Mouse (Mus musculus): Measurements from ENCODE around the gene Rbm7. TPM values are rescaled to one million over a fixed set of nuclear protein-coding genes. Genes with fewer than 3 reads are reported as not detected.
"Not testable (repeated sequence)": the region's sequence is repeated elsewhere in the genome, so short reads cannot be mapped to it uniquely, and the experiment has no call there.

Gene Rbm7
- total RNA-seq, 4 experiments from 2014 or later = 35.8 to 39.7 (median 37.2) TPM

- DNase-seq (ENCODE audit: low spot score in 2 of 2) = peak; percentile 92 to 95
Measured at GRCm38 (mm10) chr9:48480411-48481213, 14.5 kb downstream of the Rbm7 start, which contains the start of gene Rexo2. TSS of gene Rexo2 (minus strand) at chr9:48480623.

- DNase-seq (ENCODE audit: low spot score in 2 of 2) = no peak
Measured at GRCm38 (mm10) chr9:48479838-48480410, 15.2 kb downstream of the Rbm7 start.

DNA sequence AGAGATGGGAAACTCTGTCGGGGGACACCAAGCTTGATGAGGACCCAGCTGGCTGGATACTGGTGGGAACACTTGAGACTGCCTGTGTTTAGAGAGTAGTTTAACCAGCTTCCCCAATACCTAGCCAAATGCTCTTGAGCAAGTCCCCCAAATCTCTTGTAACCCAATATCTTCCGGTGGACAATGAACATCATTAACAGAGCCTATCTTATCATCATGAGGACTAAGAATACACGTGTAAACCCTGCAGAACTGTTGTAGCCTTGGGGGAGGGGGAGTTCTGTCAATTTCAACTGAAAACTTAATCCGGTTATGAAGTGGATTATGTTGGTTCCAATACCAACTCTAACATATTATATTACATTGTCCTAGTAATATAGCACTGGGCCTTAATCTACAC is 16.3 kb downstream of the Rbm7 start:
- DNase-seq (ENCODE audit: low spot score in 2 of 2) = no peak

DNA sequence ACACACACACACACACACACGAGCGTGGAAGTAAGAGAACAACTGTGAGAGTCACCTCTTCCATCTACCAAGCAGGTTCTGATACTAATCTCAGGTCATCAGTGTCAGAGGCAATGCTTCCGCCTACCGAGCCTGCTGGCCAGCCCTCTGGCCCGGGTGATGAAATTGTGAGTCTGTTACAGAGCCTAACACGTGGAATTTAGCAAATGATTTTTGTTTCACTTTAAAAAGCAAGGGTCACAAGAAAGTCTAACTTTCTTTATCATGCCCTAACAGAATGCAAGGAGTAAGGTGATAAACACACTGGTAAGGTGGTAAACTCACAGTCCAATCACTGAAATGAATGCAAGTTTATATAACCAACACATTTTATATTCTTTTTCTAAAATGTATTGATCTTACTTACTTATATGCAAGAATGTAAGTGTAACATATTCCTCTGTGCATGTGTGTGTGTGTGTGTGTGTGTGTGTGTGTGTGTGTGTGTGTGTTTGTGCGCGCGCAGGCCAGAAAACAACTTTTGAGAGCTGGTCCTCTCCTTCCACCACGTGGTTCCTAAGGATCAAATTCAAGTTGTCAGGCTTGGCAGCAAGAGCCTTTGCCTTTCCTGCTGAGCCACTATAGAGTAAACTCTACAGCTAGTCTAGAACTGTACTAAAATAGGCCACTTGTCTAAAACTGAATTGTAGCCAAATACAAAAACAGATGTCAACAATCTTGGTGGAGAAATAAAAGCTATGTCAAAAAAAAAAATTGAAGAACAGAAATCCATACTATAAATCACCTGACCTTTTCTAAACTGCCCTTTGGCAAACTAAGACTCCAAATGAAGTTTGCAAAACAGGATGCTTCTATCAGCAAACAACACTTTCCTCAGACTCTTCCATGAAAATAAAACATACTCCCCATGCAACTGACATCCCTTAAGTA is 18.6 kb downstream of the Rbm7 start:
- no peak for DNase-seq (ENCODE audit: low spot score in 2 of 2)

DNA sequence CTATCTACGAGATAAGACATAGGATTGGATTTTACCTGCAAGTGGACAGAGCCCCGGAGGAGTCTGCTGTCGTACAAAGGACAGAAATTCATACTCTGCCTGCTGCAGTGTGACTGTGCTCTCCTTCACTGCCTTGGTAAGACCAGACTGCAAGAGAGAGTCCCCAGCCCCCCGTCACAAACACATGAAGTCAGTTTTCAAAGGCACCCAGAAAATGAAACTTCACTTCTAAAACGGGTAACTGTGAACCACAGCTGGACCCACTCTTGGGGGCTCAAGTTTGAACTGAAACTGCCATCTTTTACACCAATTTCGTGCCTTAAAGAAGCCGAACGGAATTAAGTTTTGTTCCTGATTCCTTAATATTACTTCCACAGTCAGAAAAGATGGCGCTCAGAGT is 20.7 kb downstream of the Rbm7 start:
- DNase-seq (ENCODE audit: low spot score in 2 of 2) = no peak

DNA sequence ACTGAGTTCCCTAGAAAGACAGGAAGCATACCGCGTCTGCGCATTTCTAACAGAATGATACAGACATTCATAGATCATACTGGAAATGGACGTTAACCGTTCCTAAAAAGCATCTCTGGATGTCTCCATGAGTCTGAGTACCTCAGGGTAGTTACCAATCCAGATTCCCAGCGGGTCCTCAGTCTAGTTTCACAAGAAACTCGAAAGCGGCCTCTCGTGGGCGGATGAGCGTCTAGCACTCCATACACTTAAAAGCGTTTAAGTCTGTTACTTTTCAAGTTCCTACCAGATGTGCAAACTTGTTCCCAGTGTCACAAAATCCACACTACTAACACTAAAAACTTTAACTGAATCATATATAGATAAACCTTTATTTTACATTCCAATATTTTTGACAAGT is 22.0 kb downstream of the Rbm7 start:
- DNase-seq (ENCODE audit: low spot score in 2 of 2) = no peak

DNA sequence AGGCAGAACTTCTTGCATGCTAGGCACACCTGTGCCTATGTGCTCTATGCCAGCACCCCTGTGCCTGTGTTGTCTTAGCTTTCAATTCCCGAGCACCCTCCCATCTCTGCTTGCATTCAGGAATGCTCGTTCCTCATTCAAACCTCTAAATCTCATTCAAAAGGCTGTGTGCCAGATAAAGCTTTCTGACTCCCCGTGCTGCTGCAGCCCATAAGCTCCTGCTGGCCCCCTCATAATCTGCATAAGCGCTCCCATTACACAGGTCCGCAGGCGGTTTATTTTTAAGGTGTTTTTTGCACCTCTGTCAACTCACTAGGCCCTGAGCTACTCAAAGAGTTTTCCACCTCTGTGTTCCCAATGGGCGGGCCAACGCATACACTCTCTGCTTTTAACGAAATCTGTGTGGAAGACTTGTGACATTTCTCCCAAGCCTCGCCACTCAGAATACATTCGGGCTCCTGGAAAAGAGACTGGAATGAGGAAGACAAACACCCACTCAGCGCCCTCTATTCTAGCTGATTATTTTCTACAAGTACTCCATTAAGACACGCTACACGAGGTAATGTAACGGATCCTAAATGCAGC is 22.6 kb downstream of the Rbm7 start:
- no peak for DNase-seq (ENCODE audit: low spot score in 2 of 2)

DNA sequence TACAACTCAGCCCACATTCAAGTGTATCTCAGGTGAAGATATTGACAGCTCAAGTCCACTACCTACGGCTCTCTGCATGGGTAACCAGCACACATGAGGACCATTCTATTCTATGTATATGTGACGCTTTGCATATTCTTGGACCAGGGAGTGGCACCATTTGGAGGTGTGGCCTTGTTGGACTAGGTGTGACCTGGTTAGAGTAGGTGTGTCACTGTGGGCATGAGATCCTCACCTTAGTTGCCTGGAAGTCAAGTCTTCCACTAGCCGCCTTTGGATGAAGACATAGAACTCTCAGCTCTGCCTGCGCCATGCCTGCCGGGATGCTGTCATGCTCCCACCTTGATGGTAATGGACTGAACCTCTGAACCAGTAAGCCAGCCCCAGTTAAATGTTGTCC is 27.6 kb downstream of the Rbm7 start:
- DNase-seq (ENCODE audit: low spot score in 2 of 2) = not testable (repeated sequence)

GRCm38 (mm10) chr9:48466804-48467203 is 28.3 kb downstream of the Rbm7 start:
- DNase-seq (ENCODE audit: low spot score in 2 of 2) = peak in 1 of 2 experiments; percentile 62

DNA sequence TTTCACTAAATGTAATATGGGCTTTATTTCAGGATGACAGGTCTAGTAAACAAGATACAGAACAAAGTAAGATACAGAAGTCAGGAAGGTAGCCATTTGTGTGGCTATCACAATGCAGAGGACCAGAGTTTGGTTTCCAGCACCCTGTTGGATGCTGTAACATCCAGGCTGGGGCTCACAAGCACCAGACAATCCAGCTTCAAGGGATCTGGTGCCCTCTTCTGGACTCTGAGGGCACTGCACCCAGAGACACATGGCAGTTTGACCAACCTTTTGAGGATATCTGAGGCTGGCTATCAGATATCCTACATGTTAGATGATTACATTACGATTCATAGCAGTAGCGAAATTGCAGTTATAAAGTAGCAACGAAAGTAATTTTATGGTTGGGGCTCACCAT is 29.4 kb downstream of the Rbm7 start:
- DNase-seq (ENCODE audit: low spot score in 2 of 2) = no peak

DNA sequence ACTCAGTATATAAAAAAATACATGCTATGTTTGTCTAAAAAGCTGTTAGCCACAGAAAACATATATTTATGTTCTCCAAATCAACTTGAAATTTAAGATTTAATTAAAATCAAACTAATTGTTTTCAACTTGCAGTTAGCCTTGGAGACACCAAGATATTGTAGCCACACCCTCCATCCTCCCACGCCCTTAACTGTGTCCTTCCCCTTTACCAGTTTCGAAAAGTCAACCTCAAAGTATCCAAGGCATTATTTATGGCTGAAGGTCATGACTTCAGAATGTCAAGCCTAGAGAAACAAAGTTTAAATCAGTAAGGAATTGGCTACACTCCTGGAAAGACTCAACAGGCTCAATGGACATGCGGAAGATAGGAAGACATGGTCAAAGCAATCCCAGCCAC is 33.6 kb downstream of the Rbm7 start:
- no peak for DNase-seq (ENCODE audit: low spot score in 2 of 2)

- DNase-seq (ENCODE audit: low spot score in 2 of 2) = no peak
Measured at GRCm38 (mm10) chr9:48460720-48461119, 34.4 kb downstream of the Rbm7 start.

- DNase-seq (ENCODE audit: low spot score in 2 of 2) = no peak
Measured at GRCm38 (mm10) chr9:48459391-48459790, 35.7 kb downstream of the Rbm7 start.

- no peak for DNase-seq (ENCODE audit: low spot score in 2 of 2)
Measured at GRCm38 (mm10) chr9:48458879-48459278, 36.2 kb downstream of the Rbm7 start.

DNA sequence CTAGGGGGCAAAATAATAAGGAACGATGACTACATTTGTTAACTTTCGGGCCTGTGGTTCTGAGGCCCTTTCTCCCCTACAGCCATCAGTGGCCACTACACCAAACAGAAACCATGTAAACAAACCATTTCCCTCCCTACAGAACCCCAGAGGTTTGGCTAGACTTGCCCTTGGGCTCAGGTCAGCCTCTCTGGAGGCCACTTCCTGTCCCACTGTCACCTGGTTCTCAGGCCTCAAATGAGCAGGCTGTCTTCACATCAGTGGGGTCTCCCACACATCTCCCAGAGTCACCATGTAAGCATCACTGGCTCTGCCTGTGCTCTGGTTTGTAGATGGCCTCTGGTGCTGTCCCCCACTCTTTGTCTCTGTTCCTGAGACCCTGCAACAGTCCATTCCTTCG is 39.1 kb downstream of the Rbm7 start:
- no peak for DNase-seq (ENCODE audit: low spot score in 2 of 2)

- no peak for DNase-seq (ENCODE audit: low spot score in 2 of 2)
Measured at GRCm38 (mm10) chr9:48450066-48450465, 45.0 kb downstream of the Rbm7 start.

GRCm38 (mm10) chr9:48447783-48448209 is 47.3 kb downstream of the Rbm7 start:
- DNase-seq (ENCODE audit: low spot score in 2 of 2) = no peak

DNA sequence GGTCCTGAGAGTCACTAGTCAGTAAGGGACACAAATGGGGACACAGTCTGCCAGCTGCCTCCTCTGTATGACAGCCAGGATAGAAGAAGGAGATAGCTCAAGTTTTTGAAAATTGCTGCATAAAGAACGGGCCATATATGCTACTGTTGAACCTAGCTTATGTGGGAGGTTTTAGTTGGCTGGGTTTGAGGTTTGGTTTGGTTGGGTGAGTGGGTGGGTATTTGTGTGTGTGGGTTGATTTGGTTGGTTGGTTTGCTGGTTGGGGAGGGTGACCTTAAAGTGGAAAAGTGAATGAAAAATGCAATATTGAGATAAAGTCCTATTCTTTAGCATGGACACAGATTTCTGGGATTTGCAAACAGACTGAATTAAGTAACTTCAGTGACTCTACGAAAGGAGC is 50.3 kb downstream of the Rbm7 start:
- no peak for DNase-seq (ENCODE audit: low spot score in 2 of 2)

DNA sequence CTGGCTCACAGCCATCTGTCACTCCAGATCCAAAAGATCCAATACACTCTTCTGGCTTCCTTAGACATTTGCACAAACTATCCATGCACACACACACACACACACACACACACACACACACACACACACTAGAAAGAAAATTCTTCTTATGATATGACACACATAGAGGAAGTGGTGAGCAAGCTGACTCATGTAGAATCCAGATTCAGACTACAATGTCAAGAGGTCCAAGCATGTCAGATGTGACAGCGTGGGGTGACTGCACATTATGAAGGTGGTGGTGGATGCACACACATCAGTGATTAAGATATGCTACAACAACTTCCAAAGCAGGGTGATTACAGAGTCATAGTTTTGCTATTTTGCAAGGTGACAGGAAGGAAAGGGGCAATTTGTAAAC is 51.2 kb downstream of the Rbm7 start:
- DNase-seq (ENCODE audit: low spot score in 2 of 2) = no peak

Measured in layer of hippocampus, adult 8-10 months (tissue).